Mouse (Mus musculus) heart, adult 2 months (tissue): ENCODE measurements around the gene H2al1i.

Experiments
- EP300 ChIP-seq: fragments of 200-500 bp; IDR thresholded peaks from 2 replicates; pipeline ENCODE4 v1.6.1; 2011; ENCODE audit warnings: low read depth, low read length, control low read depth; ENCODE audit not compliant: insufficient read depth
- POLR2A ChIP-seq: fragments of 200-500 bp; IDR thresholded peaks from 2 replicates; pipeline ENCODE4 v1.6.1; 2011; ENCODE audit warnings: mild to moderate bottlenecking, low read depth, low read length, control low read depth; ENCODE audit not compliant: insufficient read depth

GRCm38 (mm10) chrX:11289244-11289643, 35.2 kb upstream of the H2al1i start:
- no peak for TF ChIP-seq POLR2A
- no peak for TF ChIP-seq EP300
